ENCODE assay signal across 21 mouse cellular contexts in the genomic region with DNA sequence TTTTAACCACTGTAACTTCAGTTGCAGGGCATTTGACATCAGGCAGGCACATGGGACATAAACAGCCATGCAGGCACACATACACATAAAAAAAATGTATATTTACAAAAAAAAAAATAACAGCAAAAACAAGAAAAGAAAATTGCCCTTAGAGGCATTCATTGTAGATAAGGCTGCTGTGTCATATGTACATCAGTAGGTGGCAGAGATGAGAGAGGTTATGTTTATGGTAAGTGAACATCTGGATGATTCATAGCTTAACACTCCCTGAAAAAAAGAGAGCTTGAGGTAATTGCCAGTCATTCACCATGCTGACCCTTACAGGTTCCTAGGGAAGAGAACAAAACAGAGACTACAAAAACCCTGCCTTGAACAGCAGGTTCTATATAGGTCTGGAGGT.
"Had no signal": no experiment of that assay in that cellular context is flagged by ENCODE, and none has a peak within 500 bp of the region (broad histone marks: within the 10 kb centered on the region; RNA-seq: fewer than 3 reads in every experiment).

No protein-coding gene starts in this region.

- H3K36me3 ChIP-seq: limb, embryonic 10.5 days; limb, embryonic 13.5 days; liver, embryonic 12.5 days; liver, embryonic 15.5 days; lung, embryonic 15.5 days; midbrain, embryonic 10.5 days; midbrain, embryonic 13.5 days; neural tube, embryonic 13.5 days had no signal

- H3K9ac ChIP-seq: limb, embryonic 13.5 days; liver, embryonic 12.5 days; liver, embryonic 15.5 days; lung, embryonic 15.5 days; midbrain, embryonic 13.5 days; neural tube, embryonic 13.5 days had no signal

- H3K4me2 ChIP-seq: limb, embryonic 13.5 days; liver, embryonic 12.5 days; liver, embryonic 15.5 days; lung, embryonic 15.5 days; midbrain, embryonic 13.5 days; neural tube, embryonic 13.5 days had no signal

- H3K4me3 ChIP-seq: limb, embryonic 10.5 days; limb, embryonic 13.5 days; liver, embryonic 12.5 days; liver, embryonic 15.5 days; lung, embryonic 15.5 days; megakaryocyte, embryonic 14.5 days; midbrain, embryonic 10.5 days; midbrain, embryonic 13.5 days; myocyte; neural tube, embryonic 13.5 days had no signal

- DNase-seq: kidney, adult 18-20 months; kidney, adult 9 months; kidney, postnatal 25 days; liver; lung, adult 18-20 months; lung, postnatal 10 days; lung, postnatal 36 days; thymus, adult 2 months; thymus, postnatal 14 days; thymus, postnatal 4 days had no signal

- ATAC-seq: liver, embryonic 12.5 days; midbrain, embryonic 13.5 days; midbrain, embryonic 16.5 days had no signal

- H3K4me1 ChIP-seq: limb, embryonic 10.5 days; limb, embryonic 13.5 days; liver, embryonic 12.5 days; liver, embryonic 15.5 days; lung, embryonic 15.5 days; megakaryocyte, embryonic 14.5 days; midbrain, embryonic 10.5 days; midbrain, embryonic 13.5 days; neural tube, embryonic 13.5 days had no signal

- H3K9me3 ChIP-seq: limb, embryonic 10.5 days; limb, embryonic 13.5 days; liver, embryonic 12.5 days; liver, embryonic 15.5 days; lung, embryonic 15.5 days; megakaryocyte, embryonic 14.5 days; midbrain, embryonic 10.5 days; midbrain, embryonic 13.5 days; neural tube, embryonic 13.5 days had no signal

- H3K27ac ChIP-seq: limb, embryonic 10.5 days; limb, embryonic 13.5 days; liver, embryonic 12.5 days; liver, embryonic 15.5 days; lung, embryonic 15.5 days; midbrain, embryonic 10.5 days; midbrain, embryonic 13.5 days; neural tube, embryonic 13.5 days had no signal

- H3K27me3 ChIP-seq: limb, embryonic 13.5 days; liver, embryonic 12.5 days; liver, embryonic 15.5 days; lung, embryonic 15.5 days; megakaryocyte, embryonic 14.5 days; midbrain, embryonic 13.5 days; neural tube, embryonic 13.5 days had no signal
